Comparison of ENCODE assay signal across 12 mouse cellular contexts in the genomic region with DNA sequence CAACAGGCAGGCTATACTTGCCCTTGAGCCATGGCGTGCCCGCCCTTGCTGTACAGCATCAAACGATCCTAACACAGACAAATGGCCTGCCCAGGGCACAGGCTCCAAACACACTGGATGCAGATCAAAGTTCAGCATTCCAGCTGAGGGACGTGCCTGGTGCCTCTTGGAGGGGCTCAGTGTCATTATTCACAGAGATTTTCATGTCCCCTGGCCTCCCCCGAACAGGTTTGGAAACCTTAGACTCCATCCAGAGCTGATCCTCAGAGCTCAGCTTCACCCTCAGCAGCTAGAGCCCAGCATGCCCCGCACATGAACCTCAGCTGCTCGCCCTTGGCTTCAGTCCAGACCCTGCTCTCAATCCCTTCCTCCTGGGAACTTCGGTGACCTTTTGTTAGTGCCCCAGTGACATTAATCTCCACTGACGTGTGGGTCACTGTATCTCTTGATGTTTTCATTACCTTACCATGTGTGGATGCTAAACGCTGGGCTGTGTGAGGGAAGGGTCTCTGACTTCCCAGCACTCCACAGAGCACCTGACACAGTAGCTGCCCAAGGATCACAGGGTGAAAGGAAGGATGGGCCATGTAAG. TPM values are rescaled to one million over a fixed set of nuclear protein-coding genes. Genes with fewer than 3 reads are reported as not detected.
DNase-seq lines count a peak whose midpoint lies in the region; ATAC-seq lines count a peak whose summit lies in the region.
"Had no signal": no experiment of that assay in that cellular context is flagged by ENCODE, and none has a peak within 500 bp of the region (broad histone marks: within the 10 kb centered on the region; RNA-seq: fewer than 3 reads in every experiment).

No protein-coding gene starts in this region.

- no peak overlapping the region for H3K4me2 ChIP-seq in heart, embryonic 15.5 days
- H3K4me2 ChIP-seq in embryonic facial prominence, embryonic 15.5 days (replicated peaks): no peak overlapping the region
- H3K4me2 ChIP-seq in limb, embryonic 11.5 days (ENCODE audit: low read depth, severe bottlenecking): no peak overlapping the region
- no peak overlapping the region for H3K4me2 ChIP-seq in forebrain, embryonic 16.5 days (ENCODE audit: low read length)

- H3K4me1 ChIP-seq in heart, embryonic 15.5 days (replicated peaks): peaks cover 4% of the 10 kb centered on the region; the same call in 1 of the 2 replicates
- 0 out of 2 replicates have a peak, but pooled peaks cover 3% of the 10 kb centered on the region for H3K4me1 ChIP-seq in embryonic facial prominence, embryonic 15.5 days
- H3K4me1 ChIP-seq in limb, embryonic 11.5 days (ENCODE audit: control insufficient read depth, insufficient read depth, low read length): peaks cover 10% of the 10 kb centered on the region; the same call in 1 of the 2 replicates
- no peaks in the 10 kb centered on the region for H3K4me1 ChIP-seq in forebrain, embryonic 16.5 days (replicated peaks; ENCODE audit: control insufficient read depth, insufficient read depth, low read length)

- peak; percentile 31; the same call in 1 of the 2 replicates for ATAC-seq in heart, embryonic 15.5 days (replicated peaks; ENCODE audit: insufficient number of reproducible peaks, insufficient read depth, low FRiP score, low read depth)
- peak; percentile 54; the same call in 1 of the 2 replicates for ATAC-seq in embryonic facial prominence, embryonic 15.5 days (ENCODE audit: insufficient number of reproducible peaks, low FRiP score, low TSS enrichment, low read depth)
- peak; percentile 85 for ATAC-seq in limb, embryonic 11.5 days (ENCODE audit: insufficient number of reproducible peaks, low FRiP score, low TSS enrichment, low read depth)
- ATAC-seq in forebrain, embryonic 16.5 days: no peak

- H3K9me3 ChIP-seq in heart, embryonic 15.5 days (replicated peaks): no peaks in the 10 kb centered on the region
- H3K9me3 ChIP-seq in embryonic facial prominence, embryonic 15.5 days (replicated peaks): no peaks in the 10 kb centered on the region
- H3K9me3 ChIP-seq in limb, embryonic 11.5 days (ENCODE audit: control insufficient read depth, low read length): no peaks in the 10 kb centered on the region
- no peaks in the 10 kb centered on the region for H3K9me3 ChIP-seq in forebrain, embryonic 16.5 days (ENCODE audit: control insufficient read depth, low read length)

- H3K4me3 ChIP-seq in heart, embryonic 15.5 days: no peak overlapping the region
- no peak overlapping the region for H3K4me3 ChIP-seq in embryonic facial prominence, embryonic 15.5 days (replicated peaks)
- no peak overlapping the region for H3K4me3 ChIP-seq in limb, embryonic 11.5 days (ENCODE audit: low read depth, low read length)
- H3K4me3 ChIP-seq in forebrain, embryonic 16.5 days (replicated peaks; ENCODE audit: low read length): no peak overlapping the region

- H3K27ac ChIP-seq in heart, embryonic 15.5 days: no peak overlapping the region
- no peak overlapping the region for H3K27ac ChIP-seq in embryonic facial prominence, embryonic 15.5 days (replicated peaks)
- H3K27ac ChIP-seq in limb, embryonic 11.5 days (replicated peaks; ENCODE audit: low read depth, low read length): 0 out of 2 replicates have a peak overlapping the region, but pooled peaks have one; percentile 6
- H3K27ac ChIP-seq in forebrain, embryonic 16.5 days (ENCODE audit: low read length): no peak overlapping the region

- WGBS in heart, embryonic 15.5 days: 38% methylated on average over 10 of the region's 10 CpGs
- 28% methylated on average over 10 of the region's 10 CpGs for WGBS in embryonic facial prominence, embryonic 15.5 days
- 17% methylated on average over 10 of the region's 10 CpGs for WGBS in limb, embryonic 11.5 days
- WGBS in forebrain, embryonic 16.5 days: 50% methylated on average over 10 of the region's 10 CpGs

- no peaks in the 10 kb centered on the region for H3K27me3 ChIP-seq in heart, embryonic 15.5 days
- H3K27me3 ChIP-seq in embryonic facial prominence, embryonic 15.5 days: no peaks in the 10 kb centered on the region
- no peaks in the 10 kb centered on the region for H3K27me3 ChIP-seq in limb, embryonic 11.5 days (ENCODE audit: control insufficient read depth, insufficient read depth, low read length)
- no peaks in the 10 kb centered on the region for H3K27me3 ChIP-seq in forebrain, embryonic 16.5 days (replicated peaks; ENCODE audit: control insufficient read depth, insufficient read depth, low read length)

- no peak for DNase-seq in heart, adult 18-20 months
- DNase-seq in adrenal gland, adult 18-20 months (ENCODE audit: low spot score in 2 of 2): peak; percentile 54 to 66
- peak; percentile 50 for DNase-seq in limb, embryonic 11.5 days (ENCODE audit: low spot score)
- no peak for DNase-seq in heart, postnatal 36 days
- DNase-seq in cerebellum, postnatal 4 days (ENCODE audit: low spot score in 2 of 2): no peak

- intact Hi-C loops in heart, postnatal 36 days (cut with DNase I): no loop called here

- H3K9ac ChIP-seq in heart, embryonic 15.5 days: no peak overlapping the region
- no peak overlapping the region for H3K9ac ChIP-seq in embryonic facial prominence, embryonic 15.5 days
- no peak overlapping the region for H3K9ac ChIP-seq in limb, embryonic 11.5 days (ENCODE audit: low read length)
- H3K9ac ChIP-seq in forebrain, embryonic 16.5 days (replicated peaks; ENCODE audit: low read depth, low read length): no peak overlapping the region

- no peaks in the 10 kb centered on the region for H3K36me3 ChIP-seq in heart, embryonic 15.5 days
- H3K36me3 ChIP-seq in embryonic facial prominence, embryonic 15.5 days: no peaks in the 10 kb centered on the region
- no peaks in the 10 kb centered on the region for H3K36me3 ChIP-seq in limb, embryonic 11.5 days (ENCODE audit: control insufficient read depth, insufficient read depth, low read length)
- H3K36me3 ChIP-seq in forebrain, embryonic 16.5 days (ENCODE audit: control insufficient read depth, insufficient read depth): no peaks in the 10 kb centered on the region

RNA-seq across cellular contexts. Expression of a gene that starts 20.1 kb away (rescaled TPM):
- polyA plus RNA-seq in heart, embryonic 15.5 days (2015; fragmentation: Nextera tagmentation; extraction: Ambion mirVana): 10.0 and 10.7 TPM in 2 replicates
- 10 to 100 TPM; 28.7 to 37.5 TPM for total RNA-seq in heart, adult 18-20 months (2021)
- 100 to 1,000 TPM; 198 to 228 TPM for total RNA-seq in adrenal gland, adult 18-20 months (2021)
- polyA plus RNA-seq in embryonic facial prominence, embryonic 15.5 days (2015; fragmentation: Nextera tagmentation; extraction: Ambion mirVana): 16.3 and 17.7 TPM in 2 replicates
- polyA plus RNA-seq in limb, embryonic 11.5 days (2014; fragmentation: Nextera tagmentation; extraction: Ambion mirVana): 1.7 TPM in 2 replicates
- polyA plus RNA-seq in forebrain, embryonic 16.5 days (2015; fragmentation: Nextera tagmentation; extraction: Ambion mirVana): 5.5 and 6.6 TPM in 2 replicates
- total RNA-seq in heart, postnatal 36 days (2021): 10 to 100 TPM; 35.4 to 41.5 TPM

RNA-seq across cellular contexts. Expression of a gene that starts 50.4 kb away (rescaled TPM):
- not detected in 2 replicates for polyA plus RNA-seq in heart, embryonic 15.5 days (2015; fragmentation: Nextera tagmentation; extraction: Ambion mirVana)
- not detected for total RNA-seq in heart, adult 18-20 months (2021)
- not detected for total RNA-seq in adrenal gland, adult 18-20 months (2021)
- polyA plus RNA-seq in embryonic facial prominence, embryonic 15.5 days (2015; fragmentation: Nextera tagmentation; extraction: Ambion mirVana): not detected in 2 replicates
- not detected in 2 replicates for polyA plus RNA-seq in limb, embryonic 11.5 days (2014; fragmentation: Nextera tagmentation; extraction: Ambion mirVana)
- polyA plus RNA-seq in forebrain, embryonic 16.5 days (2015; fragmentation: Nextera tagmentation; extraction: Ambion mirVana): not detected in 2 replicates
- not detected for total RNA-seq in heart, postnatal 36 days (2021)
- total RNA-seq: common myeloid progenitor, adult 5-6 weeks; monocyte, adult 5-6 weeks had no signal
- polyA plus RNA-seq: C2C12; gonadal fat pad, adult 2 months had no signal

RNA-seq across cellular contexts. Expression of a gene that starts 58.5 kb away (rescaled TPM):
- 10.0 and 12.1 TPM in 2 replicates for polyA plus RNA-seq in heart, embryonic 15.5 days (2015; fragmentation: Nextera tagmentation; extraction: Ambion mirVana)
- total RNA-seq in heart, adult 18-20 months (2021): 10 to 100 TPM; 15.0 to 15.9 TPM
- total RNA-seq in adrenal gland, adult 18-20 months (2021): 10 to 100 TPM; 44.7 to 77.9 TPM
- 17.3 and 18.5 TPM in 2 replicates for polyA plus RNA-seq in embryonic facial prominence, embryonic 15.5 days (2015; fragmentation: Nextera tagmentation; extraction: Ambion mirVana)
- 5.6 and 6.1 TPM in 2 replicates for polyA plus RNA-seq in limb, embryonic 11.5 days (2014; fragmentation: Nextera tagmentation; extraction: Ambion mirVana)
- 1.3 and 2.0 TPM in 2 replicates for polyA plus RNA-seq in forebrain, embryonic 16.5 days (2015; fragmentation: Nextera tagmentation; extraction: Ambion mirVana)
- total RNA-seq in heart, postnatal 36 days (2021): 10 to 100 TPM; 13.8 to 13.9 TPM

Comparison
In these comparisons a context has a peak if more than half of its experiments do, and no peak if none do; other contexts are left out.
1. DNase-seq: peak in adrenal gland, adult 18-20 months (2 of 2) and limb, embryonic 11.5 days (single experiment); none in heart, adult 18-20 months (0 of 2), heart, postnatal 36 days (0 of 2) and cerebellum, postnatal 4 days (0 of 2).